Mouse (Mus musculus) embryonic facial prominence, embryonic 14.5 days (tissue): ENCODE measurements at regions not wholly inside any gene's neighbourhood (a gene's known extent, or its start where the extent isn't known, plus 50 kb on each side); places are given as distances from the start of the nearest gene placed in this dataset.

Experiments
- ATAC-seq: fragments of 200-750 bp; cut with Nextera tagmentation; 2 replicates; pipeline ENCODE4 v1.8.0; 2017; ENCODE audit warnings: low read depth, moderate number of reproducible peaks, moderate TSS enrichment
- DNase-seq: peaks from one replicate; pipeline ENCODE4 v3.0.0-alpha.2; 2015; ENCODE audit warnings: low spot score
- H3K27ac ChIP-seq: fragments of 300-500 bp; sonication (generic); replicated peaks from 2 replicates; pipeline ENCODE4 v1.5.1; 2014; ENCODE audit warnings: low read depth, mild to moderate bottlenecking, low read length, moderate library complexity
- H3K27me3 ChIP-seq: fragments of 300-500 bp; sonication (generic); replicated peaks from 2 replicates; pipeline ENCODE4 v1.6.1; 2014; ENCODE audit warnings: low read length; ENCODE audit not compliant: control insufficient read depth, insufficient read depth
- H3K36me3 ChIP-seq: fragments of 300-500 bp; sonication (generic); 2 replicates; pipeline ENCODE4 v1.6.1; 2014; ENCODE audit warnings: low read length, mixed read lengths; ENCODE audit not compliant: control insufficient read depth, insufficient read depth
- H3K4me1 ChIP-seq: fragments of 300-500 bp; sonication (generic); 2 replicates; pipeline ENCODE4 v1.6.1; 2014; ENCODE audit warnings: antibody characterized with exemption, low read length; ENCODE audit not compliant: control insufficient read depth, insufficient read depth
- H3K4me2 ChIP-seq: fragments of 300-500 bp; sonication (generic); 2 replicates; pipeline ENCODE4 v1.6.1; 2014; ENCODE audit warnings: low read depth, mild to moderate bottlenecking, low read length, moderate library complexity, mixed read lengths
- H3K4me3 ChIP-seq: fragments of 300-500 bp; sonication (generic); 2 replicates; pipeline ENCODE4 v1.5.1; 2014; ENCODE audit warnings: low read depth, mild to moderate bottlenecking, low read length
- H3K9ac ChIP-seq: fragments of 300-500 bp; sonication (generic); 2 replicates; pipeline ENCODE4 v1.6.1; 2014; ENCODE audit warnings: low read depth, mild to moderate bottlenecking, low read length, moderate library complexity, mixed read lengths
- H3K9me3 ChIP-seq: fragments of 300-500 bp; sonication (generic); 2 replicates; pipeline ENCODE4 v1.6.1; 2016; ENCODE audit warnings: low read length; ENCODE audit not compliant: control insufficient read depth
- WGBS: fragments of 180-500 bp; shearing (Covaris S2); extraction: QIAGEN DNeasy Blood & Tissue Kit; methylation state at CpG from one replicate; pipeline ENCODE4 v1.1.7; 2014; 5-methylcytosine and 5-hydroxymethylcytosine counted together

DNA sequence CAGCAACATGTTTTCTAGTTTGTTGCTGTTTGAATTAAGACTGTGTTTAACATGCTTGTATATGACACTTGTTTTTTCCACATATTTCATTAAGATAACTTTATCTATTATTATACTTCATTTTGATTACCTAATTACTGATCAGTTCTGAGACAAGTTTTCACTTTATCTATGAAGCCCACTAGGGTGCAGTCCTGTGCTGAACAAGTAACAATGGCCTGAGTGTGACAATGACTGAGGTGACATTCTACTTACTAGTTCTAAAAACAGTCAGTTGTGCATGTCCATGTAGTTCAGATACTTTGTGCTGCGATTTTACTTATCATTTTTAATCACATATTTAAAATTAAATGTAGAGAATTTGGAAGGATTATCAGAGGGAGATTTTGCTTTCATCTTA, 1795.2 kb upstream of the Gm37988 start:
- WGBS, result 54% methylated on average over 1 of the region's 1 CpGs
- Histone ChIP-seq H3K27me3 (no peaks in the 10 kb centered on the region), H3K9ac (no peak overlapping the region), H3K27ac (no peak overlapping the region), H3K36me3 (no peaks in the 10 kb centered on the region), H3K9me3 (no peaks in the 10 kb centered on the region), H3K4me1 (no peaks in the 10 kb centered on the region), H3K4me2 (no peak overlapping the region), H3K4me3 (no peak overlapping the region)
- ATAC-seq (no peak), DNase-seq (no peak)

DNA sequence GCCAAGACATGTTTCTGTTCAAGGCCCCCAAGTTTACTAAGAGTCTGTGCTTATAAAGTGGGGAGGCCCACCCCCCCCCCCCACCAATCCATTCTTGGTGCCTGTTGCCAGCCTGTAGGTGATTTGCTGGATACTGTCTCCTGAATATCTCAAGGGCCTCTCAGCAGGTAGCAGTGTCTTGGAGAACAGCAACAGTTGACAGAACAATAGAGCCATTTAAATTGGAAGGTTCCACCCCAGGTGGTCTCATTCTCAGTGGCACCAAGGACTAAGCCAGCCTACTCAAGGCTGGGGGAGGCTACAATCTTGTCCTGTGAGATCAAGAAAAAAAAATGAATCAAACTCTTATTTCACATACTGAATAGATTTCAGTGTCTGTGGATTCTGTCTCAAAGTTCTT, 1744.9 kb upstream of the Gm37988 start:
- no peak overlapping the region for H3K4me2 ChIP-seq
- ATAC-seq, result no peak
- H3K9ac ChIP-seq, result no peak overlapping the region
- no peaks in the 10 kb centered on the region for H3K36me3 ChIP-seq
- H3K27me3 ChIP-seq, result no peaks in the 10 kb centered on the region
- no peak for DNase-seq
- no peaks in the 10 kb centered on the region for H3K4me1 ChIP-seq
- no peak overlapping the region for H3K4me3 ChIP-seq
- H3K9me3 ChIP-seq, result no peaks in the 10 kb centered on the region
- no peak overlapping the region for H3K27ac ChIP-seq

GRCm38 (mm10) chr1:3094375-3094774, 1713.3 kb upstream of the Gm37988 start:
- H3K4me1 ChIP-seq, result no peaks in the 10 kb centered on the region
- no peak overlapping the region for H3K9ac ChIP-seq
- H3K27me3 ChIP-seq, result no peaks in the 10 kb centered on the region
- H3K4me2 ChIP-seq, result no peak overlapping the region
- H3K9me3 ChIP-seq, result no peaks in the 10 kb centered on the region
- no peak overlapping the region for H3K27ac ChIP-seq
- H3K36me3 ChIP-seq, result no peaks in the 10 kb centered on the region
- peak; percentile 50; the same call in 1 of the 2 replicates for ATAC-seq
- DNase-seq, result no peak
- H3K4me3 ChIP-seq, result no peak overlapping the region

GRCm38 (mm10) chr1:3094910-3095309, 1712.8 kb upstream of the Gm37988 start:
- no peak overlapping the region for H3K4me3 ChIP-seq
- no peaks in the 10 kb centered on the region for H3K9me3 ChIP-seq
- H3K36me3 ChIP-seq, result no peaks in the 10 kb centered on the region
- peak; percentile 57; the same call in 1 of the 2 replicates for ATAC-seq
- H3K4me2 ChIP-seq, result no peak overlapping the region
- no peak overlapping the region for H3K9ac ChIP-seq
- 65% methylated on average over 1 of the region's 1 CpGs for WGBS
- peak; percentile 51 for DNase-seq
- no peaks in the 10 kb centered on the region for H3K27me3 ChIP-seq
- H3K4me1 ChIP-seq, result no peaks in the 10 kb centered on the region
- no peak overlapping the region for H3K27ac ChIP-seq

DNA sequence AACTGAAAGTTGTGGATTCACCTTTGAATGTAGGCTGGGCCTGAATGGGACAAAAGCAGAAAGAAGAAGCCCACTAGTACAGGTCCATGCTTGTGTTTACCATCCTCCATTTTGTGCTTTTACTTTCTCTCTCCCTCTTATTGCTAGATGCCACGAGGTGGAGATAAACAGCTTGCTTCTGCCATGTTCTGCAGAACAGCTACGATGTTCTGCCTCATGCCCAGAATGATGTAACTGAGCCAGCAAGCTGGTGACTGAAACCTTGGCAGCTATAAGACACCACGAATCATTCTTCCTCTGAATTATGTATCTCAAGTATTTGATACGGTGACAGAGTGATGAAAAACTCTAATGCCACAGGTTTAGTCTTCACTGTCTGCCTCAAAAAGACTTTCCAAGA, 1694.1 kb upstream of the Gm37988 start:
- 81% methylated on average over 4 of the region's 4 CpGs for WGBS
- H3K9me3 ChIP-seq, result no peaks in the 10 kb centered on the region

GRCm38 (mm10) chr1:3119498-3120391, 1687.9 kb upstream of the Gm37988 start:
- H3K27ac ChIP-seq, result no peak overlapping the region
- 45% methylated on average over 2 of the region's 2 CpGs for WGBS

More for the DNA sequence above, 1694.1 kb upstream of the Gm37988 start:
- Histone ChIP-seq H3K9ac (no peak overlapping the region), H3K4me1 (no peaks in the 10 kb centered on the region), H3K27me3 (no peaks in the 10 kb centered on the region), H3K4me3 (no peak overlapping the region), H3K36me3 (no peaks in the 10 kb centered on the region), H3K4me2 (no peak overlapping the region), H3K27ac (no peak overlapping the region)
- no peak for ATAC-seq
- DNase-seq, result no peak

DNA sequence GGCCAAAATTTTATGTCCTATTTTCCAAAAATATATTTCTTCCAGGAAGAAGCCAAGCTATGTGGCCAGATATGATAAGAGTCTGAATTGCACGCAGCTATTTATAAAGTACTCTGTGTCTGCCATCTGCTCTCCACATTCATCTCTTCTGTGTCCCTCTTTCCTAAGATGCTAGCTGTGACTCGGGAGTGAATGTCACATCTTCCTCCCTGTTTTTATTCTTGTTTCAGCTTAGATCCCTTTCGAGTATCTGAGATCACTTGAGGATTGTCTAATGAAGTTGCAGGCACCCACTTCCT, 1687.4 kb upstream of the Gm37988 start:
- H3K4me2 ChIP-seq, result no peak overlapping the region
- no peak overlapping the region for H3K27ac ChIP-seq
- H3K9me3 ChIP-seq, result no peaks in the 10 kb centered on the region
- H3K36me3 ChIP-seq, result no peaks in the 10 kb centered on the region
- no peak overlapping the region for H3K9ac ChIP-seq
- DNase-seq (no peak), ATAC-seq (no peak)
- H3K4me1 ChIP-seq, result no peaks in the 10 kb centered on the region
- 66% methylated on average over 3 of the region's 3 CpGs for WGBS
- no peaks in the 10 kb centered on the region for H3K27me3 ChIP-seq
- no peak overlapping the region for H3K4me3 ChIP-seq

More at GRCm38 (mm10) chr1:3119498-3120391, 1687.9 kb upstream of the Gm37988 start:
- peak; percentile 57 for DNase-seq
- H3K9ac ChIP-seq, result no peak overlapping the region
- H3K9me3 ChIP-seq, result no peaks in the 10 kb centered on the region
- H3K4me2 ChIP-seq, result no peak overlapping the region
- H3K27me3 ChIP-seq, result no peaks in the 10 kb centered on the region
- H3K4me1 ChIP-seq, result no peaks in the 10 kb centered on the region
- no peaks in the 10 kb centered on the region for H3K36me3 ChIP-seq
- H3K4me3 ChIP-seq, result no peak overlapping the region
- ATAC-seq, result 0 out of 2 replicates have a peak, but pooled peaks have one; percentile 30

DNA sequence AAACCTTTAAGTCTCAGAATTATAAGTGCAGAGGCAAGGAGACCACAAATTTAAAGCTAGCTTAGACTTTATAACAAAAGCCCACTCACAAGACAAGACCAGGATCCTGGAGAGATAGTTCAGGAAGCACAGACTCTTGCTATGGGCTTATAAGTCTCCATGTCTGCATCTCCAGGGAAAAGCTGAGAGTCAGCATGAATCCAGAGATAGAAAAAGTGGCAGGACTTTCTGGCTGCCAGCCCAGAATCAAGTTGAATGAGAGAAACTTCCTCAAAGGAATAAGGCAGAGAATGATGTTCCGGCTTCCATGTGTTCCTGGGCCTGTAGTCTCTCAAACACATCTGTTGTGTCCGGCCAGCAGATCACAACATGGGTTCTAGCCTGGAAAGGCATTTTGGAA, 1686.4 kb upstream of the Gm37988 start:
- H3K4me1 ChIP-seq, result no peaks in the 10 kb centered on the region
- DNase-seq (peak; percentile 59), ATAC-seq (no peak)
- no peak overlapping the region for H3K9ac ChIP-seq
- H3K27me3 ChIP-seq, result no peaks in the 10 kb centered on the region
- H3K4me3 ChIP-seq, result no peak overlapping the region
- WGBS, result 63% methylated on average over 2 of the region's 2 CpGs
- no peaks in the 10 kb centered on the region for H3K36me3 ChIP-seq
- no peaks in the 10 kb centered on the region for H3K9me3 ChIP-seq
- no peak overlapping the region for H3K4me2 ChIP-seq
- no peak overlapping the region for H3K27ac ChIP-seq

GRCm38 (mm10) chr1:3121745-3122144, 1685.9 kb upstream of the Gm37988 start:
- Histone ChIP-seq H3K27me3 (no peaks in the 10 kb centered on the region), H3K4me3 (no peak overlapping the region), H3K4me2 (no peak overlapping the region), H3K9me3 (no peaks in the 10 kb centered on the region), H3K4me1 (no peaks in the 10 kb centered on the region), H3K36me3 (no peaks in the 10 kb centered on the region), H3K27ac (no peak overlapping the region), H3K9ac (no peak overlapping the region)
- no peak for ATAC-seq
- DNase-seq, result no peak
- WGBS, result 91% methylated on average over 10 of the region's 10 CpGs
